Mouse (Mus musculus): ENCODE results near the gene Tab2. TPM values are rescaled to one million over a fixed set of nuclear protein-coding genes. Genes with fewer than 3 reads are reported as not detected.

Tab2 gene
- 14.0 and 18.4 TPM in 2 replicates for polyA plus RNA-seq (2012)

GRCm38 (mm10) chr10:7956228-7957001 is at the start of gene Tab2:
Tab2 (minus strand) TSS chr10:7956230.

Other genes with a start within 250 kb of the Tab2 start
- 2.2 and 3.6 TPM in 2 replicates for gene Katna1, start 230.2 kb downstream of the Tab2 start, polyA plus RNA-seq (2012)
- 18.0 and 18.2 TPM in 2 replicates for gene Ginm1, start 163.4 kb downstream of the Tab2 start, polyA plus RNA-seq (2012)
- 2.7 and 5.0 TPM in 2 replicates for gene Ppil4, start 163.3 kb downstream of the Tab2 start, polyA plus RNA-seq (2012)
- 0.21 and 0.26 TPM in 2 replicates for gene Zc3h12d, start 123.8 kb downstream of the Tab2 start, polyA plus RNA-seq (2012)